ENCODE assay signal across 9 mouse cellular contexts in genomic region chr3:116327616-116328004, GRCm38 (mm10).
A peak's percentile ranks its signal among the peaks of the same experiment; 100 is the strongest.
DNase-seq lines count a peak whose midpoint lies in the region; ATAC-seq and TF ChIP-seq lines count a peak whose summit lies in the region.
"Had no signal": no experiment of that assay in that cellular context is flagged by ENCODE, and none has a peak within 500 bp of the region (broad histone marks: within the 10 kb centered on the region; RNA-seq: fewer than 3 reads in every experiment).

No protein-coding gene starts in this region.

- H3K9ac ChIP-seq in lung, embryonic 16.5 days (ENCODE audit: low read length) = 0 out of 2 replicates have a peak overlapping the region, but pooled peaks have one; percentile 41
- H3K9ac ChIP-seq in hindbrain, embryonic 13.5 days = no peak overlapping the region; the same call in 1 of the 2 replicates

- peaks cover 6% of the 10 kb centered on the region; the same call in 1 of the 2 replicates for H3K4me1 ChIP-seq in lung, embryonic 16.5 days (replicated peaks; ENCODE audit: control insufficient read depth, insufficient read depth, low read length)
- H3K4me1 ChIP-seq in hindbrain, embryonic 13.5 days (replicated peaks) = peaks cover 23% of the 10 kb centered on the region

- no peaks in the 10 kb centered on the region for H3K79me2 ChIP-seq in myocyte (ENCODE audit: control insufficient read depth, insufficient read depth)

- H3K4me2 ChIP-seq in lung, embryonic 16.5 days (ENCODE audit: low read depth, low read length) = peak overlapping the region; percentile 48; the same call in 1 of the 2 replicates
- peak overlapping the region; percentile 61 for H3K4me2 ChIP-seq in hindbrain, embryonic 13.5 days
- H3K4me2 ChIP-seq in myocyte (ENCODE audit: low read depth) = peak overlapping the region; percentile 64

- no peak for ATAC-seq in lung, embryonic 16.5 days (ENCODE audit: low read depth)
- ATAC-seq in hindbrain, embryonic 13.5 days (ENCODE audit: low FRiP score) = peak; percentile 2; the same call in 1 of the 2 replicates

- TF ChIP-seq POLR2A in myocyte (IDR thresholded peaks at IDR 0.05; ENCODE audit: insufficient read length, low read depth) = no peak

- DNase-seq in heart, adult 11 months = peak; percentile 81
- no peak for DNase-seq in heart, adult 18-20 months
- DNase-seq in lung, postnatal 10 days = no peak
- DNase-seq in kidney, adult 11 months = no peak
- no peak for DNase-seq in adrenal gland, postnatal 14 days

- H3K4me3 ChIP-seq in lung, embryonic 16.5 days (ENCODE audit: low read length) = no peak overlapping the region
- H3K4me3 ChIP-seq in hindbrain, embryonic 13.5 days = no peak overlapping the region
- H3K4me3 ChIP-seq in myocyte = no peak overlapping the region
- H3K4me3 ChIP-seq: megakaryocyte, embryonic 14.5 days had no signal

- H3ac ChIP-seq in myocyte (ENCODE audit: control insufficient read depth, insufficient read length) = no peak overlapping the region

- H3K27ac ChIP-seq in lung, embryonic 16.5 days (ENCODE audit: low read length) = no peak overlapping the region
- H3K27ac ChIP-seq in hindbrain, embryonic 13.5 days = no peak overlapping the region

- H3K27me3 ChIP-seq in lung, embryonic 16.5 days (ENCODE audit: control insufficient read depth, insufficient read depth, low read depth, low read length) = no peaks in the 10 kb centered on the region
- H3K27me3 ChIP-seq in hindbrain, embryonic 13.5 days = no peaks in the 10 kb centered on the region
- H3K27me3 ChIP-seq in myocyte (ENCODE audit: control insufficient read depth, insufficient read depth, insufficient read length) = no peaks in the 10 kb centered on the region
- H3K27me3 ChIP-seq: megakaryocyte, embryonic 14.5 days had no signal

- no peaks in the 10 kb centered on the region for H3K36me3 ChIP-seq in lung, embryonic 16.5 days (ENCODE audit: control insufficient read depth, insufficient read depth, low read length)
- H3K36me3 ChIP-seq in hindbrain, embryonic 13.5 days = no peaks in the 10 kb centered on the region
- no peaks in the 10 kb centered on the region for H3K36me3 ChIP-seq in myocyte (ENCODE audit: control insufficient read depth, insufficient read depth)

- H3K9me3 ChIP-seq in lung, embryonic 16.5 days (ENCODE audit: control insufficient read depth, low read length) = no peaks in the 10 kb centered on the region
- no peaks in the 10 kb centered on the region for H3K9me3 ChIP-seq in hindbrain, embryonic 13.5 days
- H3K9me3 ChIP-seq: megakaryocyte, embryonic 14.5 days had no signal

- 55% methylated on average over 10 of the region's 10 CpGs for WGBS in lung, embryonic 16.5 days
- 52% methylated on average over 10 of the region's 10 CpGs for WGBS in hindbrain, embryonic 13.5 days

TF ChIP-seq in myocyte, 11 proteins besides CTCF, POLR2A, EP300 and RAD21:
- TF ChIP-seq MYOD1 (IDR thresholded peaks at IDR 0.05; ENCODE audit: control insufficient read depth in 1 of 3, insufficient read length in 2 of 3, low read depth in 2 of 3) (no peak), TCF12 (IDR thresholded peaks at IDR 0.05; ENCODE audit: insufficient read depth, poor library complexity, severe bottlenecking) (no peak), POLR2AphosphoS2 (IDR thresholded peaks at IDR 0.05; ENCODE audit: insufficient read length, low read depth) (no peak), MAX (IDR thresholded peaks at IDR 0.05; ENCODE audit: low read depth) (no peak), SRF (IDR thresholded peaks at IDR 0.05; ENCODE audit: control insufficient read depth, insufficient read length, low read depth) (no peak), REST (IDR thresholded peaks at IDR 0.05; ENCODE audit: insufficient read depth, insufficient read length) (no peak), USF1 (IDR thresholded peaks at IDR 0.05; ENCODE audit: low read depth) (no peak), E2F4 (IDR thresholded peaks at IDR 0.05; ENCODE audit: insufficient read depth) (no peak), CEBPB (IDR thresholded peaks at IDR 0.05; ENCODE audit: insufficient read depth, poor library complexity, severe bottlenecking) (no peak), MYOG (IDR thresholded peaks at IDR 0.05; ENCODE audit: control insufficient read depth in 1 of 3, insufficient read depth in 1 of 3, insufficient read length in 2 of 3, low read depth in 2 of 3) (no peak), TCF3 (IDR thresholded peaks at IDR 0.05; ENCODE audit: insufficient read length, low read depth) (no peak)
TF ChIP-seq in myocyte: peak in this region for 0.
